Comparison of ENCODE assay signal across 8 mouse cellular contexts in genomic region chr4:144930366-144930765, GRCm38 (mm10). TPM values are rescaled to one million over a fixed set of nuclear protein-coding genes. Genes with fewer than 3 reads are reported as not detected.
DNase-seq lines count a peak whose midpoint lies in the region; ATAC-seq and TF ChIP-seq lines count a peak whose summit lies in the region.

No protein-coding gene starts in this region.

- 0 out of 2 replicates have a peak overlapping the region, but pooled peaks have one; percentile 14 for H3K4me2 ChIP-seq in heart, postnatal 0 days (ENCODE audit: low read depth, low read length)
- no peak overlapping the region for H3K4me2 ChIP-seq in midbrain, embryonic 15.5 days

- H3K4me1 ChIP-seq in heart, postnatal 0 days (ENCODE audit: control insufficient read depth, insufficient read depth): peaks cover 26% of the 10 kb centered on the region
- no peaks in the 10 kb centered on the region for H3K4me1 ChIP-seq in midbrain, embryonic 15.5 days

- DNase-seq in Patski (ENCODE audit: low read depth, low spot score): no peak
- peak; percentile 73 for DNase-seq in adrenal gland, adult 8-10 months
- peak; percentile 97 for DNase-seq in fibroblast of lung, adult 2 months (ENCODE audit: low read depth)
- DNase-seq in heart, postnatal 0 days (ENCODE audit: low spot score): peak; percentile 95
- DNase-seq in layer of hippocampus, adult 9-11 months: peak; percentile 28
- peak; percentile 75 to 76 for DNase-seq in urinary bladder, postnatal 4 days (ENCODE audit: low spot score in 2 of 2)
- no peak for DNase-seq in spleen, adult 12 weeks (ENCODE audit: low spot score)

- POLR2A ChIA-PET in Patski (lab: Charles Lee): interaction anchor here (0.6 to 2.6 kb wide), 12 partner anchors 17 to 93 kb away, joined by 3 to 11 read pairs (median 4); no protein-coding TSS in a partner anchor

- H3K27ac ChIP-seq in heart, postnatal 0 days (ENCODE audit: low read depth): peak overlapping the region; percentile 97
- peak overlapping the region; percentile 23 for H3K27ac ChIP-seq in midbrain, embryonic 15.5 days

- CTCF ChIA-PET in Patski (lab: Charles Lee): interaction anchor here (0.7 to 3.2 kb wide), 12 partner anchors 13 to 196 kb away, joined by 3 to 9 read pairs (median 3); partner anchors contain the start of gene Dhrs3

- no peak overlapping the region for H3K4me3 ChIP-seq in heart, postnatal 0 days (ENCODE audit: low read depth, low read length)
- H3K4me3 ChIP-seq in midbrain, embryonic 15.5 days: no peak overlapping the region

- peak overlapping the region; percentile 35; the same call in 1 of the 2 replicates for H3K9ac ChIP-seq in heart, postnatal 0 days (replicated peaks; ENCODE audit: low read depth, low read length)
- no peak overlapping the region for H3K9ac ChIP-seq in midbrain, embryonic 15.5 days

- WGBS in heart, postnatal 0 days: 8% methylated on average over 10 of the region's 10 CpGs
- 46% methylated on average over 10 of the region's 10 CpGs for WGBS in midbrain, embryonic 15.5 days

- ATAC-seq in Patski: peak; percentile 55
- ATAC-seq in heart, postnatal 0 days (ENCODE audit: insufficient read depth, low read depth): peak; percentile 92
- peak; percentile 76 for ATAC-seq in midbrain, embryonic 15.5 days (replicated peaks)

- H3K36me3 ChIP-seq in heart, postnatal 0 days (replicated peaks; ENCODE audit: control insufficient read depth, insufficient read depth, low read length): peaks cover 13% of the 10 kb centered on the region; the same call in 1 of the 2 replicates
- no peaks in the 10 kb centered on the region for H3K36me3 ChIP-seq in midbrain, embryonic 15.5 days (replicated peaks)

- in situ Hi-C loops in Patski (cut with MboI; ENCODE audit: low pct_unique_long_range_greater_than_20kb): no loop called here

- no peaks in the 10 kb centered on the region for H3K9me3 ChIP-seq in heart, postnatal 0 days (replicated peaks; ENCODE audit: control insufficient read depth, low read length)
- no peaks in the 10 kb centered on the region for H3K9me3 ChIP-seq in midbrain, embryonic 15.5 days

- no peaks in the 10 kb centered on the region for H3K27me3 ChIP-seq in Patski
- no peaks in the 10 kb centered on the region for H3K27me3 ChIP-seq in heart, postnatal 0 days (ENCODE audit: control insufficient read depth, insufficient read depth, low read length)
- H3K27me3 ChIP-seq in midbrain, embryonic 15.5 days (replicated peaks): no peaks in the 10 kb centered on the region

- no peak for TF ChIP-seq CTCF in Patski (IDR thresholded peaks at IDR 0.05)
- TF ChIP-seq CTCF in heart, postnatal 0 days (IDR thresholded peaks at IDR 0.05; ENCODE audit: low read depth): no peak

- TF ChIP-seq EP300 in heart, postnatal 0 days (IDR thresholded peaks at IDR 0.05; ENCODE audit: low read depth): peak; percentile 55; the same call in 1 of the 2 replicates

RNA-seq across cellular contexts. Expression of gene Dhrs3, which starts 37.7 kb away (rescaled TPM):
- polyA plus RNA-seq in Patski (2021): 281 TPM
- 100 to 1,000 TPM in 1 of 4 experiments, 10 to 100 TPM in 3; 65.0 to 107 (median 92.3) TPM for total RNA-seq in adrenal gland, adult 8-10 months (2022)
- 17.3 and 45.0 TPM in 2 replicates for total RNA-seq in heart, postnatal 0 days (2014; rRNA removed; ENCODE audit: low replicate concordance)
- polyA plus RNA-seq in heart, postnatal 0 days (2015; fragmentation: Nextera tagmentation; extraction: Ambion mirVana): 39.0 and 46.6 TPM in 2 replicates
- 35.6 and 41.3 TPM in 2 replicates for polyA plus RNA-seq in midbrain, embryonic 15.5 days (2015; fragmentation: Nextera tagmentation; extraction: Ambion mirVana)

Comparison
In these comparisons a context has a peak if more than half of its experiments do, and no peak if none do; other contexts are left out.
1. DNase-seq: peak in adrenal gland, adult 8-10 months (single experiment), fibroblast of lung, adult 2 months (single experiment), heart, postnatal 0 days (single experiment), layer of hippocampus, adult 9-11 months (single experiment) and urinary bladder, postnatal 4 days (2 of 2); none in Patski (single experiment) and spleen, adult 12 weeks (single experiment).
2. Peak in every context shown above with its lines, with median percentiles within 50 percentile points of each other: ATAC-seq.